Mouse (Mus musculus) regulatory T cell (primary cell): ENCODE measurements around the gene Plekhg4.

ENCODE experiments used
- in situ Hi-C: fragments of 300-600 bp; cut with MboI, MseI; formaldehyde crosslinking; loops from one replicate; pipeline ENCODE4 v1.15.1; 2025; ENCODE audit warnings: high pct_unique_total_duplicates

Gene Plekhg4

DNA sequence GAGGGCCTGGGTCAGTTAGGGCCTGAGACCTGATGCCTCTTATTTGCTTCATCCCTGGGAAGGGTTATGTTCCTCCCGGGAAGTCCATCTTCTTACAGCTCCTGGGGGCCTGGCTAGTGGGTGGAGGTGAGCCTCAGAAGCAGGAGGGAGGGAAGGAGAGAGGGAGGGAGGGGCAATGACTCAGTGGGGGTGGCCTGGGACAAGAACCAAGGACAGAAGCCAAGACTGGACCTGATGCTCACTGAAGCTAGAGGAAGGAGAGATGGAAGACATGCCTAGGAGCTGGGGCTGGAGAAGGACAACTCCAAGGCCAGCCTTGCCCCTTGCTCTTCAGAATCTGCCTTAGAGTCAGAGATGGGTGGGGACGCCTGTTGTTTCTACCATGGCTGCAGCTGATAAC is at the start of gene Plekhg4:
Plekhg4 (plus strand) TSS at position 243 of the 400 bp plus-strand sequence.
- in situ Hi-C loops: no loop called here

DNA sequence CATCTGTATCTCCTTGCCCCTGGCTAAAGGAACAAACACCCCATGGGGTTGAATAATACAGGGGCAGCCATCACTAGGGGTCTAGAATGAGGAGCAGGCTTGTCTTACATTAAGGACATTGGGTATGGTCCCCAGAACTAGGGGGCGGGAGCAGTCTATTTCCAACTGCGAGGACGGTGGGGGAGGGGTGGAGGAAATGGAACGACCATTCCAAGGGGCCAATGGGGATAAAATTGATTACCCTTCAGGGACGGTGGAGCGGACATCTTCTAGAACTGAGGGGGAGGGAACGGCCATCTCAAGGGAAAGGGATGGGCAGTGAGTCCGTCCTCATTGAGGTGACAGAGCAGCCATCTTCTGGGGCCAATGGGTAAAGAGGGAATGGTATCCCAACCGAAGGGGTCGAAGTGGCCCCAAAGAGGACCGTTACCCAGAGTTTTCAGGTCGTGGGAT is 47.4 kb upstream of the Plekhg4 start:
- in situ Hi-C loops: no loop called here

GRCm38 (mm10) chr8:105326141-105326672 is 46.9 kb upstream of the Plekhg4 start, which contains the start of the genes Lrrc29 and Tmem208:
TSS of gene Lrrc29 (minus strand) at chr8:105326278.
TSS of gene Tmem208 (plus strand) at chr8:105326354.
- in situ Hi-C loops: no loop called here

- in situ Hi-C loops: no loop called here
Observed at GRCm38 (mm10) chr8:105326968-105327367, 46.1 kb upstream of the Plekhg4 start.

DNA sequence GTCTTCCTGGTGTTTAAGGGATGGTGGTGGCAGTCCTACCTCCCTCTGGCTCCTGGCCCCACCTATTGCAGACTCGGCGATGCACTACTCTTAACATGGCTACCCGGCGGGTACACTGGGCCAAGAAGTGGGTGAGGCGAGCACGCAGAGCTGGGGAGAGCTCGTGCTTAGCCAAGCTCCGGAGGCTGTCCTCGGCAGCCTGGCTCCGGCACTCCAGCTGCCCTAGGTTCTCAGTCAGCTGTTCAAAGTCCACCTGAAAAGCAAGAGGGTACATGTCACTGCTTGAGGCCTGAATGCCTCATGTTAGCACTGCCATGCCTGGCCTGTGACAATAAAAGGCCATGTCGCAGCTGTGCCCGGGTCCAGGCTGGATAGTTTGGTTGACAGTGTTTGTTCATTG is 42.7 kb upstream of the Plekhg4 start:
- in situ Hi-C loops: no loop called here

DNA sequence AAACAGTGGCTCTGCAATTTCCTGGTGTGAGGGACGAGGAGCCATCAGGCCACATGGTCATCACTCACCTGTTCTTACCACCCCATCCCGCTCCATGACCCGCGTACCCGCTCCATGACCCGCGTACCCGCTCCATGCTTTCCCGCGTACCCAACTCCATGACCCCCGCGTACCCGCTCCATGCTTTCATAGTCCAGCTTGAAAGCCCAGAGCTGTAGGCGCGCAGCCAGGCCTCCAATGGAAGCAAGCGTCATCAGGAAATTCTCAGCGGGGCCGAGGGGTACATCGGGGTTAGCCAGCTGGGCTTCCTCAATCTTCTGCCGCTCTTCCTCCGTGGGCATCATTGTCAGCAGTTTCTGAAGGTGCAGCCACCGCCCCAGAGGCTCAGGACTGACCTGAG is 41.6 kb upstream of the Plekhg4 start:
- in situ Hi-C loops: no loop called here

DNA sequence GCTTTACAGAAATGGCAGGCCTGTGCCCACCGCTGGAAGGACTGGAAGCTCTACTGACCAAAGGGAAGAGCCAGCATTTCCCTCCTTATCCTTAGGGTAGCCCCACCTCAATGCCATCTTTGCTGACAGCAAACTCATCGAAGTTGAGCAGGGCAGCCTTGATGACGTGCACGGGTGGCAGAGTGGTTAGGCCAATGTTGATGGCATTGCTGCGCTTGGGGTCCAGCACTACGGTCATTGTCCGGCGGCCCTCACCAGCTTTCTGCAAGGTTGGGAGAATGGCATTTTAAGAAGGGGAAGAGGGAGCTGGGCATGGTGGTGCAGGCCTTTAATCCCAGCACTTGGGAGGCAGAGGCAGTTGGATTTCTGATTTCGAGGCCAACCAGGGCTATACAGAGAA is 41.1 kb upstream of the Plekhg4 start:
- in situ Hi-C loops: no loop called here

GRCm38 (mm10) chr8:105332523-105332922 is 40.6 kb upstream of the Plekhg4 start:
- in situ Hi-C loops: no loop called here

DNA sequence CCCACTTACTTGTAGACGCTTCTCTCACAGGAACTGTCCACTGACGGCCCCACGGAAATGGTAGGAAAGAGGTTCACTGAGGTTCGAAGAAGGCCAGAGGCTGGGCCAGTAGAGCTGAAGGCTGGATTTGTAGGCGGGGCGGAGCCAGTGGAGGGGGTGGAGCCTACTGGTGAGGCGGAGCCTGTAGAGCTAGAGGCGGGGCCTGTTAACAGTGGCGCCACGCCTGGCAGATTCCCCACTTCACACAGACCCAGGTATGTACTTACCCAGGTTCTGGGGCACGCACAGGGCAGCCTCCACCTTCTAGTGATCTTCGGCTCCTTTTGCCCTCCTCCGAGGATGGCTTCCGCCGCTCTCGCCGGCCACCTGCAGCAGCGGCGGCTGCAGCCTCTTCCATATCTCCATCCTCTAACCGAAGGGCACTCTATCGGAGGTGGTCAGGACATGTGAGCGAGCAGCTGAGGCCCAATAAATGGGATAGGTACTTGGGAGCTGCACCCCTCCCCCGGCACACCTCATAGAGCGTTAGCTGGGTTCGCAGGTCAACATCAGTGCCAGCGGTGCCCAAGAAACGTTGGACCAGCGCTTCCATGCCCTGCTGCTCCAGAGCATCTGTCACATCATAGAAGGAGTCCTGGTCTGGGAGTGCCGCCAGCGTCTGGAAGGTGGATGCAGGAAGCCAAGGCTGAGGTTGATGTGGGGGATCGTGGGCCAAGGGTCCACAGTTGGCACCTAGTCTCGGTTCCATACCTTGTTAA is 36.5 kb upstream of the Plekhg4 start:
- in situ Hi-C loops: no loop called here

GRCm38 (mm10) chr8:105338992-105339391 is 34.1 kb upstream of the Plekhg4 start:
- in situ Hi-C loops: no loop called here

DNA sequence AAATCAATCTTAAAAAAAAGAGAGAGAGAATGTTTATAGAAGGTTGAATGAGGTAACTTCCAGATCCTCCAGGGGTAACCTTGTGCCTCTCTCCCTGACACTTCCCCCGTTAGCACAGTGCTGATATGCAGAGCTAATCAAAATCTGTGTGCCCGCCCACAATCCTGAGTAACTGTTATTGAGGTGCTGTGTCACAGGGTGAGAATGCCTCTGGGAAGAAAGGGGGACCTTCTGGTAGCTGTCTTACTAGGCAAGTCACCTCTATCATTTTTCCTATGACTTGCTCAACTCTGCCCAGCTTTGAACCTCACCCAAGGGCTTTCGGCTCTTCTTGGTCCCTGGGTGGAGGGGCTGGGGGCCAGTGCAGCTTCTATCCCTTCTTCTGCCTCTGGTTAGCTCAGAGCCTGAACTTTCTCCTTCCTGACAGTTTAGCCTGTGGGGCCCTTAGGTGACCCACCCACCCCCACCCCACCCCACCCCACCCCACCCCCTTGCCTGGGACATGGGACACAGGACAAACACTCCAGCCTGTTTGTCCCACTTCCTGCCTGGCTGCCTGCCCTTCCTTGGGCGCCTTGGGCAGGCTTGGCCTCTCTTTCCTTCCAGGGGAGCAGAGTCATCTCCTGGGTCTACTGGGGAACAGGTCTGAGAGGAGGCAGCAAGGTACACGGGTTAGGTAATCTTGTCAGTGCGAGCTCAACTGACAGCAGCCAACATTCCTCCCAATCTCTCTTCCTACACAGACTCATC is 33.0 kb upstream of the Plekhg4 start:
- in situ Hi-C loops: no loop called here

DNA sequence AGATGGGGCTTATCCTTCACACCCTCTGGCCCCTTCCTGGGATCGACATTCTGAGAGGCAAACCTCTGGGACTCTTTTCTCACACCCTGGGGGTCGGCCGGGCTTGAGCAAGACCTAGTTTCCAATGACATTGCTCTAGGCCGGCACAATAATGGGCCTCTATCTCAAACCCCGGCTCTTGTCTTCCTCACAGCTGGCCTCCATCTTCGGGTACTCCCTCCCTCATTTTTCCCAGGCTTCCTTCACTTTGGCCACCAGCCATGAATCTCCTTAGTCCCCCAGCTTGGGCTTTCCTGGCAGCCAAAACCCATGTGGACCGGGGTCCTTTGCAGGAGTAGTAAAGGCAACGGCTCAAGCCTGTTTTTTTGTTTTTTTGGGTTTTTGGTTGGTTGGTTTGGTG is 31.7 kb upstream of the Plekhg4 start:
- in situ Hi-C loops: no loop called here

DNA sequence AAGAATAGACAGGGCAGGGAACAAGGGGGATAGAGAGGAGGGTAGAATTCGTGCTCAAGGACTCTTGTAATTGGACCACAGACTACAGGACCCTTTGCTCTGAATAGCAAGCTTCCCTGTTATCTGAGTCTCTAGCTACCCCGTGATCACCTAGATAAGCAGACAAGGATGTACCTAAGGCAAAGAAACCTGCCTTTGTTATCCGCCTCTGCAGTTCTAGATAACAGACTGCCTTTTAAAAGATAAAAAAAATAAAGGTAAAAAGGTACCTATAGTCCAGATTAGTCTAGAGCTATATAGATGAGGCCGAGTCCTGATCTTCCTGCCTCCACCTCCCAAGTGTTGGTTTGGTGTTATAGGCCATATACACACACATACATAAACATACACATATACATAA is 30.3 kb upstream of the Plekhg4 start:
- in situ Hi-C loops: no loop called here

DNA sequence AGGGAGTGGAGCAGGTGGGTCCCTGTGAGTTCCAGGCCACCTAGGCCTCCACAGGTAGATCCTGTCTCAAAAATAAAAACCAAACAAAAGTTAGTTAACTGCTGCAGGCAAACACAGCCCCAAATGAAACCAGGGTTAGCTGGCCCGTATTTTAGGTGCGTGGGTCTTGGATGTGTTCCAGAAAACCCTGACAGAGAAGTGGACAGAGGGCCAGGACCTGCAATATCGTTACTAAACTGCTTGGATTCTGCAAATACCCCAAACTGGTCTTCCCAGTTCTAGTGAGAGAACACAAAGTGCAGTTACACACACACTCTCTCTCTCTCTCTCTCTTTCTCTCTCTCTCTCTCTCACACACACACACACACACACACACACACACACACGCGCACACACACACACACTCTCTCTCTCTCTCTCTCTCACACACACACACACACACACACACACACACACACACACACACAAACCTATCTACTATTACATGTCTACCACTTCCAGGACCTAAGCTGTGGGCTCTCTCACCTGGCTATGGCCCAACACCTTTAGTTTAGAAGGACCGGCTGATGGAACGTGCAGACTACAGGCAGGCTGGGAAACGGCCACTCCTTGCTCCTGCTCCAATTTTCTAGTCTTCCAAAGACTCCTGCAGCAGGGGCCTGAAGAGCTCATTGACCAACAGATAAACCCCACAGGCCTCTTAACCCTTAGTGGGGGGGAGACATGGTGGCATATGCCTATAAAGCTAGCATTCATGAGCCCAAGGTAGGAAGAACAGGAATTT is 29.1 kb upstream of the Plekhg4 start:
- in situ Hi-C loops: no loop called here

- in situ Hi-C loops: no loop called here
Observed at GRCm38 (mm10) chr8:105345061-105345975, 27.8 kb upstream of the Plekhg4 start.

GRCm38 (mm10) chr8:105346611-105347427 is 26.3 kb upstream of the Plekhg4 start:
- in situ Hi-C loops: no loop called here

DNA sequence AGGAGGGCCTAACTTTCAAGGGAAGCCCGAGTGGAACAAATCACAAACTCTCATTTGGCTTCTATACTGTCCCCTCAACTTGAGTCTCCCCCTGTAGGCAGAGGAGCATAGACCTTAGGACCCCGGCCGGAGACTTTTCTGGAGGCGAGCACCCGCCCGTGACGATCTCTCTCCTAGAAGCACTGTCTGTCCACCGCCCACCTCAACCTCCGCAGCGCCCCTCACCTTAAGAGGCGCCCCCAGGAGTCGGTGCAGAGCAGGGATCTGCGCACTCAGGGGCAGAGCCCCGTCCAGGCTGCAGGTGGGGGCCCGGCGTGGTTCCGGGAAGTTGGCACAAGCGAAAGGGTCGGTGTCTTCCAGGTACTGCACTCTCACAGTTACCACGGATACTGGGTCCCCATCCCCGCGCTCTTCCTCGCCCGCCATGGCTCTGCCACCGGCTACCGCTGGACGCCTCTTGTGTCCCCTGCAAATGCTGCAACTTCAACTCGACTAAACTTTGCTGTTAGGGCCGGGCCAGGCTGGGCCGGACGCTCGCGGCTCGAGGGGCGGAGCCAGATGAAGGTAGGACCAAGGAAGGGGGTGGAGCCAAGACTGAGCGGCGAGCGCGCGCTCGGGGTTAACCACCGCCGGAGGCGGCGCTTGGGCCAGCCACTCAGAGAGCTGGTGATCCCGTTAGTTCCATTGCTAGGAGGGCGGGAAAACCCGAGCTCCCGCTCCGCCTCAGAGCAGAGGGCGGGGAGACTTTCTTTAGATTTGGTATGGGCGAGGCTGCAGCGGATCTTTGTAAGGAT is 25.4 kb upstream of the Plekhg4 start, which contains the start of gene Fhod1:
Fhod1 (minus strand) TSS at position 526 of the 794 bp plus-strand sequence.
- in situ Hi-C loops: no loop called here

DNA sequence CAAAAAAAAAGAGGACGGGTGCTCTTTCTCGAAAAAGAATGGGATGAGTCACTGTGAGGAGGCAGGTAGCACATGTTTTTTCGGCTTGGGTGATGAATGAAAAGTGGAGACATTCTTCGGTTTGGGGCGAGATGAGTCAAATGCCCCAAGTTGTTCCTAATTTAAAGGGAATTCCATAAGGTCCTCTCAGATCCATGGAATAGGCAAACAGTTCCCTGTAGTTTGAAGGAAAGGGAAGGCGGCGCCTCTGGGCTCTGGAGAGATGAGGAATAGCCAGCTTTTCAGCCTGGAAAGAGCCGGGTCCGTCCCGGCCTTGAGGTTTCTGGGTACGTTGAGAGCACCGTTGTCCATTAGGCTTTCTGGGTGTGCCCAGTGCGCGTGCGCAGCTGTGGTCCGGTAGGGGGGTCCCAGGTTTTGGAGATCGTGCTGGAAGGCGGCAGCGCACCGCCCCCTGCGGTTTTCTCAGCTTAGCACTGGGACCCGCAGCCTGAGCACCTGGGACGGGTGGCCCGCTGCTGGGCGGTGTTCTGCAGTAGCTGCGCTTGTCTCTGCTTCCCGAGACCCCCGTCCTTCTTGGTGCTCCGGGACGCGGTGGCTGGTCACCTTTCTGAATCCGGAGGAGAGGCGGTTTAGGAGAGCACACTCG is 24.5 kb upstream of the Plekhg4 start, which contains the start of gene Slc9a5:
Slc9a5 (plus strand) TSS at position 394 of the 646 bp plus-strand sequence.
- in situ Hi-C loops: no loop called here
